Mouse (Mus musculus) layer of hippocampus, adult 11-12 months (tissue): ENCODE measurements at regions not wholly inside any gene's neighbourhood (a gene's known extent, or its start where the extent isn't known, plus 50 kb on each side); places are given as distances from the start of the nearest gene placed in this dataset.
A peak's percentile ranks its signal among the peaks of the same experiment; 100 is the strongest.
"Not testable (repeated sequence)": the region's sequence is repeated elsewhere in the genome, so short reads cannot be mapped to it uniquely, and the experiment has no call there.

Source experiments
- DNase-seq: peaks from one replicate; pipeline ENCODE4 v3.0.0; 2022; ENCODE audit warnings: low spot score

DNA sequence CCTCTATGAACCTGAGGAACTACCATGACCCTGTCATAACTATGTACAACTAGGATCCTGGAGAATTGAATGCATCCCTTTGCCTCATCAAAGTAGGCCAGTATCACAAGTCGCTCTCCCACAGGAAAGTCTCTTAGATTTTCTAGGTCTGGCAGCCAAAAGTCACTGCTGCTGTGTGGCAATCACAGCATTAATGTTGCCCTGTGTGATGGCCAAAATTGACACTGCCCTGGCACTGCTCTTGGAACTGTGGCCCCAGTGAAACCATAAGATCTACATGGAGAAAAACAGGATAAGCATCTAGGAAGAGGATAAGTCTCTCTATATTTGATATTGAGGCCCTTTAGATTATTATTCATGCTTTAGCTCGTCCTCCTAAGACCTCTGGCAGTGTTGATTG lies 465.7 kb downstream of the Adam6a start:
- DNase-seq, result no peak

DNA sequence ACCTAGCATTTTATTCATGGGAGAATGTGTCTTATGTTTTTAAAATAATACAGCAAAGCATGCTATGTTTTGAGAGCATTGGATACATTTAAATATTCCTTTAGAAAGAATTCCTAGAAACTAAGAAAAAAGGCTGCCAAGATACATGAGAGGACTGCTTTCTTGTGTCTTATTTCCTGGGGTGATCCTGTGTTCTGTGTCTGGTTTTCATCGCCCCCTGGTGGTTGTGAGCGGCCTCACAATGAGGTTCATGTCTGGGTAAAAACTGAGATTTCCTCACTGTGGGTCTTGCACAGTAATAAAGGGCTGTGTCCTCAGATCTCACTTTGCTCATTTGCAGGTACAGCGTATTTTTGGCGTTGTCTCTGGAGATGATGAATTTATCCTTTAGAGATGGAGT lies 469.2 kb downstream of the Adam6a start:
- DNase-seq, result peak; percentile 39

DNA sequence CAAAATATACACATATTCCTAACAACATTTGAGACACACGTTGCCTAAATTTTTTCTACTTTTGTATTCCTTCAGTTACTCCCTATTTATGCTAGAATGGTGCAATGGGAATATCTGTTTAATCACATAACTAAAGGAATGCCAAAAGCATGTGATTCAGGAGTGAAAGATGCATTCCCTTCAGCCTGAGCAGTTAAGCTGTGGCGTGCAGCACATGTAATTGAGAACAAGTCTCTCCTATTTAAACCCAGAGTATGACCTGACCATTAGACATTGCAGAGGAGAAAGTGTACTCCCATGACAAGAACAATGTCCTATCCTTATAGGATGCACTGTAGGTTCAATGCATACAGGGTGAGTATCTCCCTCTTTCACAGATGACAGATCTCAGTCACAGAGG lies 493.3 kb downstream of the Adam6a start:
- not testable (repeated sequence) for DNase-seq

- not testable (repeated sequence) for DNase-seq
Observed at GRCm38 (mm10) chr12:114047991-114048390, 504.3 kb downstream of the Adam6a start.

- DNase-seq, result no peak
Observed at GRCm38 (mm10) chr12:114053341-114053740, 509.6 kb downstream of the Adam6a start.

DNA sequence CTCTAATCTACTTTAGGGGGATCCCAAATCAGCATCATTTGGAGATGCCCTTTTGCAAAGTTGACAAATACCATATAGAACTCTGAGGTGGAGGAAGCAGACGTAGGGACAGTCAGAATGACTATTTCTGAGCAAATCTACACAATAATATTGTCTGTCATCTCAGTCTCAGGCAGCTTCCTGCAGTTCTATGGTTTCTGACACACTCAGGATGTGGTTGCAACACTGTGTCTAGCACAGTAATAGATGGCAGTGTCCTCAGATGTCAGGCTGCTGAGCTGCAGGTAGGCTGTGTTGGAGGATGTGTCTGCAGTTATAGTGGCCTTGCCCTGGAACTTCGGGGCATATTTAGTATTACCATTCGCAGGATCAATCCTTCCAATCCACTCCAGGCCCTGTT lies 515.9 kb downstream of the Adam6a start:
- DNase-seq, result no peak

GRCm38 (mm10) chr12:114067166-114067565 lies 523.5 kb downstream of the Adam6a start:
- no peak for DNase-seq

DNA sequence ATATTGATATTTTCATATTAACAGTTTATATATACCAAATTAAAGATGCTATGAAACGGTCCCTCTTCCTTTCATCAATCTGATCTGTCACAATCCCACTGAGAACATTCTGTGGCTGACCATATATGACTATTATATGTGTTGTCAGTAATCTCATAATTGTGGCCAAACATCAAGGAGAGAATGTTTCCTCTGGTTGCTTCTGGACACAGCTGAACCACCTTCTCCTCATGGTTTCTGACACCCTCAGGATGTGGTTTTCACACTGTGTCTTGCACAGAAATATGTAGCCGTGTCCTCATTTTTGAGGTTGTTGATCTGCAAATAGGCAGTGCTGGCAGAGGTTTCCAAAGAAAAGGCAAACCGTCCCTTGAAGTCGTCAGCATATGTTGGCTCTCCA lies 565.0 kb downstream of the Adam6a start:
- DNase-seq, result not testable (repeated sequence)

GRCm38 (mm10) chr12:114134897-114135296 lies 591.2 kb downstream of the Adam6a start:
- no peak for DNase-seq

- no peak for DNase-seq
Observed at GRCm38 (mm10) chr12:114148779-114149178, 605.1 kb downstream of the Adam6a start.

DNA sequence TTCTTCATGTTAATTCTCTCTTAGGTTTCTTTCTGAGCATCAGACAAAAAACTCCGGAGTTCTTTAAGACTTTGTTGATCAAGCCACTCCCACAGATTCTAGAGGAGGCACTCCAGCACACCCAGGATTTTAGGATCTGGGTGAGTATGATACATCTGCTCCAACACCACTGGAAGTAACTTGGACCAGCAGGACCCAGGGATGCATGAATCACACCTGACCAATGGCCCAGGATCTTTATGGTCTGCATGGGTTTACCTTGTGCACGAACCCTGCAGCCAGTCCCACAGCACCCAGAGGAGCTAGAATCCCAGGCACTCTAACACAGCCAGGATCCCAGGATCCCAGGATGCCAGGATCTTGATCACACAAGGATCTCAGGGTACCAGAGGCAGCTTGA lies 628.6 kb downstream of the Adam6a start:
- DNase-seq, result no peak

DNA sequence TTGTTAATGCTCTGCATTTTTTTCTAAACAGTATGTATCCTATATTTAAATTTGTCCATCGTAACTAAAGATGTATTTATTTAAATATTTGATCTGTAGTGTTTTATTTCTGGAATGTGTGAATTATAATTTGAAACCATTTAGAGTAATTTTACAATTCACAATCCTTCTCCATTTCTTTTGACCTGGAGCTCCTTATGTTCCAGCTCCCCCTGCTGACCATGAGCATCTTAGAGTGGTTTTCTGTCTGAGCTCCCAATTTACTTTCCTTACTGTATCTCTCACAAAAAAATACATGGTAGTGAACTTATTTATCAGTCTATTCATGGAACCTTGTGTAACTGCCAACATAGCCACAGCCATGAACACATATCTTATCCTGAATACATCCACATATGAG lies 655.8 kb downstream of the Adam6a start:
- DNase-seq, result no peak

DNA sequence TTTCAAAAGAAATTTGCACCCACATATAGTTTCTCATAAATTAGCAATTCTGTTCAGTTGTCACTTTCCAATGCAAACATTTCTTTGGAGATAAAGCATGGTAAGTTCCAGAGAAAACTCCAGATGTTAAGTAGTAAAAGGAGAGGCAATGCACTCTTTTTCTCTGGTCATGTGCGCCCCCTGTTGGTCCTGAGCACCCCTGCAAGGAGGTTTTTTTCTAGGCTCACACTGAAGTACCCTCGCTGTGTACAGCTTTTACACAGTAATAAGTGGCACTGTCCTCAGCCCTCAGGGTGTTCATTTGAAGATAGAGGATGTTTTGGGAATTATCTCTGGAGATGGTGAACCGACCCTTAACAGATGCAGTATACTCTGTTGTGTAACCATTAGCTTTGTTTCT lies 678.8 kb downstream of the Adam6a start:
- no peak for DNase-seq
